Mouse (Mus musculus) intestine, postnatal 0 days (tissue): ENCODE data around the gene Rbbp8nl. TPM values are rescaled to one million over a fixed set of nuclear protein-coding genes. Genes with fewer than 3 reads are reported as not detected.

Experiments
- ATAC-seq: fragments of 200-750 bp; cut with Nextera tagmentation; 2 replicates; pipeline ENCODE4 v1.8.0; 2017; ENCODE audit warnings: mild to moderate bottlenecking, moderate TSS enrichment, moderate library complexity
- H3K27ac ChIP-seq: fragments of 300-500 bp; sonication (generic); 2 replicates; pipeline ENCODE4 v1.5.1; 2014; ENCODE audit warnings: mild to moderate bottlenecking, low read depth, low read length, moderate library complexity
- H3K27me3 ChIP-seq: fragments of 300-500 bp; sonication (generic); replicated peaks from 2 replicates; pipeline ENCODE4 v1.6.1; 2014; ENCODE audit warnings: low read length, mixed read lengths; ENCODE audit not compliant: control insufficient read depth, insufficient read depth
- H3K36me3 ChIP-seq: fragments of 300-500 bp; sonication (generic); 2 replicates; pipeline ENCODE4 v1.6.1; 2014; ENCODE audit warnings: mild to moderate bottlenecking, moderate library complexity; ENCODE audit not compliant: control insufficient read depth, insufficient read depth
- H3K4me1 ChIP-seq: fragments of 300-500 bp; sonication (generic); replicated peaks from 2 replicates; pipeline ENCODE4 v1.6.1; 2014; ENCODE audit warnings: antibody characterized with exemption, low read length, mixed read lengths; ENCODE audit not compliant: control insufficient read depth, insufficient read depth
- H3K4me2 ChIP-seq: fragments of 300-500 bp; sonication (generic); replicated peaks from 2 replicates; pipeline ENCODE4 v1.6.1; 2014; ENCODE audit warnings: low read depth, mild to moderate bottlenecking, moderate library complexity
- H3K4me3 ChIP-seq: fragments of 300-500 bp; sonication (generic); 2 replicates; pipeline ENCODE4 v1.5.1; 2014; ENCODE audit warnings: low read depth, low read length
- H3K9ac ChIP-seq: fragments of 300-500 bp; sonication (generic); 2 replicates; pipeline ENCODE4 v1.6.1; 2014; ENCODE audit warnings: mild to moderate bottlenecking, low read depth, low read length
- H3K9me3 ChIP-seq: fragments of 300-500 bp; sonication (generic); 2 replicates; pipeline ENCODE4 v1.6.1; 2016; ENCODE audit warnings: mixed run types; ENCODE audit not compliant: control insufficient read depth
- CTCF ChIP-seq: sonication (generic); IDR thresholded peaks from 2 replicates; pipeline ENCODE4 v1.5.1; 2016; ENCODE audit warnings: low read depth, mild to moderate bottlenecking, control low read depth, antibody characterized with exemption, moderate library complexity
- WGBS: fragments of 180-500 bp; shearing (Covaris S2); extraction: QIAGEN DNeasy Blood & Tissue Kit; methylation state at CpG from one replicate; pipeline ENCODE4 v1.1.7; 2014; 5-methylcytosine and 5-hydroxymethylcytosine counted together
- polyA plus RNA-seq: library from polyadenylated mRNA; unstranded; fragments of >200 nt; fragmentation: Nextera tagmentation; extraction: Ambion mirVana; gene quantifications from 2 replicates; pipeline ENCODE4 v1.2.1, GENCODE M21; 2015

The Rbbp8nl gene
- polyA plus RNA-seq, 1 experiment from 2014 or later = 0.25 TPM

DNA sequence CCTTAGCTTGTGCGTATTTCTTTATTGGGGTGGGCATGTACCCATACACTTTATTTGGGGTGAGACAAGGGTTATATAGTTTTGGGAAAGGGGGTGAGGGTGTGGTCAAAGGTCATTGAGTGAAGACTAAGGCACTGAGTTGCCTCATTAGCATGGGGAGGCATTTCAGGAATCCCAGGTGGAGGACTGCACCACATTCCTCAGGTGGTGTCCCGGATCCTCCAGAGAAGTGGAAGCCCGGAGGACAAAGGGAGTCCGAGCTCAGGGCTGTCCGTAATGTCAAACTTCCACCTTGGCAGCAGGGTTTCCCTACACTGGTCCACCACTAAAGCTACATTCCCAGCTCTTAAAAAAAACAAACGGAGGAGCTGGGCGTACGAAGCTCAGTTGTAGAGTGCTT lies 3.2 kb upstream of the Rbbp8nl start:
- H3K9me3 ChIP-seq = no peaks in the 10 kb centered on the region
- H3K4me1 ChIP-seq = peaks cover 10% of the 10 kb centered on the region; the same call in 1 of the 2 replicates
- H3K27ac ChIP-seq = no peak overlapping the region
- no peaks in the 10 kb centered on the region for H3K36me3 ChIP-seq
- no peak overlapping the region for H3K4me2 ChIP-seq
- no peaks in the 10 kb centered on the region for H3K27me3 ChIP-seq
- H3K9ac ChIP-seq = no peak overlapping the region
- no peak for ATAC-seq
- H3K4me3 ChIP-seq = no peak overlapping the region
- 72% methylated on average over 8 of the region's 8 CpGs for WGBS
- TF ChIP-seq CTCF = no peak

GRCm38 (mm10) chr2:180292026-180292425 lies 2.3 kb upstream of the Rbbp8nl start:
- H3K36me3 ChIP-seq = no peaks in the 10 kb centered on the region
- H3K4me3 ChIP-seq = no peak overlapping the region
- no peak overlapping the region for H3K27ac ChIP-seq
- WGBS = 41% methylated on average over 4 of the region's 4 CpGs
- peaks cover 10% of the 10 kb centered on the region; the same call in 1 of the 2 replicates for H3K4me1 ChIP-seq
- no peak overlapping the region for H3K9ac ChIP-seq
- H3K4me2 ChIP-seq = 0 out of 2 replicates have a peak overlapping the region, but pooled peaks have one; percentile 17
- no peaks in the 10 kb centered on the region for H3K9me3 ChIP-seq
- no peaks in the 10 kb centered on the region for H3K27me3 ChIP-seq
- no peak for ATAC-seq
- TF ChIP-seq CTCF = no peak

DNA sequence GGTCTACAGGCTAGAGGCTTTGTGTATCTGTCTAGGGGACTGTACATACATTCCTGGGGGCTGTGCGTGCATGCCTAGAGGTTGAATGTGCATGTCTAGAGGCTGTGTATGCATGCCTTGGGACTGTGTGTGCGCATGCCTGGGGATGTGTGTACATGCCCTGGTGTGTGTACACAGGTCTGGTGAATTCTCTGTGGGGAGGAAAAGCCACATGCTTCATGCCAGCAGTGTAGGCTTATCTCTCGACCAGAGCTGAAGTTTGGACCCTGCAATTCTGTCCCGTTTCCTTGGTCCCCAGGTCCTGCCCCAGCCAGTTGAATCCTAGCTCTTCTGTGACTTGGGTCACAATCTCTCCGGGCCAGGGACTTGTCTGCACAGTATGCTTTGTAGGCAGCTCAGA lies 1.9 kb upstream of the Rbbp8nl start:
- peaks cover 10% of the 10 kb centered on the region; the same call in 1 of the 2 replicates for H3K4me1 ChIP-seq
- 0 out of 2 replicates have a peak overlapping the region, but pooled peaks have one; percentile 17 for H3K4me2 ChIP-seq
- no peak for TF ChIP-seq CTCF
- H3K9ac ChIP-seq = no peak overlapping the region
- no peaks in the 10 kb centered on the region for H3K27me3 ChIP-seq
- ATAC-seq = peak; percentile 76
- 32% methylated on average over 5 of the region's 5 CpGs for WGBS
- no peaks in the 10 kb centered on the region for H3K36me3 ChIP-seq
- no peak overlapping the region for H3K27ac ChIP-seq
- no peak overlapping the region for H3K4me3 ChIP-seq
- no peaks in the 10 kb centered on the region for H3K9me3 ChIP-seq

- H3K4me2 ChIP-seq = no peak overlapping the region
- WGBS = 40% methylated on average over 6 of the region's 6 CpGs
- H3K4me1 ChIP-seq = peaks cover 10% of the 10 kb centered on the region; the same call in 1 of the 2 replicates
- H3K36me3 ChIP-seq = no peaks in the 10 kb centered on the region
- no peak overlapping the region for H3K9ac ChIP-seq
- H3K27me3 ChIP-seq = no peaks in the 10 kb centered on the region
- H3K27ac ChIP-seq = no peak overlapping the region
- H3K4me3 ChIP-seq = no peak overlapping the region
- no peaks in the 10 kb centered on the region for H3K9me3 ChIP-seq
- no peak for ATAC-seq
- no peak for TF ChIP-seq CTCF
Measured at GRCm38 (mm10) chr2:180290503-180290902, 824 bp upstream of the Rbbp8nl start.

DNA sequence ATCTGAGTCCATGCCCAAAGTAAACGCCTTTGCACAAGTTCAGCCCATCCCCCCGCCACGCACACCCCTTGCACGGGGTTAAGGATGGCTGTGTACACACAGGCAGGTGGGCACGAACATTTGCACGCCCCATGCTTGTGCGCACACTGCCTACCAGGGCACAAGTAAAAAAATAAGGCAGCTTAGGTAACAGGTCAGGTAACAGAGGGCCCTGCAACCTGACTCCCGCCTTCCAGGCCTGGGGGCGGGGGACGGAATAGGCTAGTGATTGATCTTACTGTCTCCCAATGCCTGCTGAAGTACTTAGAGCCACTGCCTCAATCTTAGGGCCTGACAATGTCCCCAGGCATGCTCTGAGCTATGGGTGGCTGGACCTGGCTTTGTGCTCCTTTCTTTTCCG lies 713 bp downstream of the Rbbp8nl start:
- H3K36me3 ChIP-seq = no peaks in the 10 kb centered on the region
- peaks cover 10% of the 10 kb centered on the region; the same call in 1 of the 2 replicates for H3K4me1 ChIP-seq
- H3K4me2 ChIP-seq = peak overlapping the region; percentile 46; the same call in 1 of the 2 replicates
- H3K27ac ChIP-seq = peak overlapping the region; percentile 35; the same call in 1 of the 2 replicates
- TF ChIP-seq CTCF = no peak
- H3K4me3 ChIP-seq = no peak overlapping the region
- 30% methylated on average over 11 of the region's 11 CpGs for WGBS
- no peaks in the 10 kb centered on the region for H3K27me3 ChIP-seq
- no peaks in the 10 kb centered on the region for H3K9me3 ChIP-seq
- ATAC-seq = no peak
- no peak overlapping the region for H3K9ac ChIP-seq

GRCm38 (mm10) chr2:180279321-180279720 lies 10.4 kb downstream of the Rbbp8nl start:
- 85% methylated on average over 8 of the region's 8 CpGs for WGBS
- no peak for ATAC-seq
- Histone ChIP-seq H3K4me1 (no peaks in the 10 kb centered on the region), H3K9ac (no peak overlapping the region), H3K27ac (no peak overlapping the region; the same call in 1 of the 2 replicates), H3K4me2 (no peak overlapping the region), H3K36me3 (no peaks in the 10 kb centered on the region), H3K4me3 (no peak overlapping the region), H3K9me3 (no peaks in the 10 kb centered on the region), H3K27me3 (no peaks in the 10 kb centered on the region)
- no peak for TF ChIP-seq CTCF
